9 mouse cellular contexts compared by ENCODE assay signal in the genomic region with DNA sequence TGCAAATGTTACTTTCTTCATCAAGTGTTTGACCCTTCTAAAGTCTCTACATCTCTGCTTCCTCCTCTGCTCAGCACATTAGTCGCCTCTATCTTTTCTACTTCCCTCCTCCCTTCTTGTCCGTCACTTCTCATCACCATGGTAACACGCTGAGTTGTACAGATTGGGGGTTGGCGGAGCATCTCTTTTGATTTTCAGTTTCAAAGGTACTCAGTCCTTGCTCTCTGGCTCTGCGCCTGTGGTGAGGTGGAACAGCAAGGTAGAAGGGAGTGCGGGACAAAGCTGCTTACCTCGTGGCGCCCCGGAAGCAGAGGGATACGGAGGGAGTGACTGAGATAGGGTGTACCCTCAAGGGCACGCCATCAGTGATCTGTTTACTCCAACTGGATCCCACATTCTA. TPM values are rescaled to one million over a fixed set of nuclear protein-coding genes. Genes with fewer than 3 reads are reported as not detected.
DNase-seq lines count a peak whose midpoint lies in the region; ATAC-seq and TF ChIP-seq lines count a peak whose summit lies in the region.
"Had no signal": no experiment of that assay in that cellular context is flagged by ENCODE, and none has a peak within 500 bp of the region (broad histone marks: within the 10 kb centered on the region; RNA-seq: fewer than 3 reads in every experiment).

No protein-coding gene starts in this region.

- H3K4me3 ChIP-seq in heart, embryonic 10.5 days = peak overlapping the region; percentile 24; the same call in 1 of the 2 replicates
- H3K4me3 ChIP-seq in CH12.LX (replicated peaks in 1 of 3; ENCODE audit: low read depth in 2 of 3, low read length in 2 of 3, poor library complexity in 1 of 3) = no peak overlapping the region
- peak overlapping the region; percentile 8 for H3K4me3 ChIP-seq in limb, embryonic 10.5 days
- H3K4me3 ChIP-seq in intestine, embryonic 16.5 days (ENCODE audit: low read length) = no peak overlapping the region
- no peak overlapping the region for H3K4me3 ChIP-seq in liver, embryonic 11.5 days (ENCODE audit: low read depth, low read length)
- H3K4me3 ChIP-seq: embryonic facial prominence, embryonic 15.5 days had no signal

- TF ChIP-seq CTCF in CH12.LX (conservative IDR thresholded peaks at IDR 0.05 in 1 of 2, IDR thresholded peaks at IDR 0.05 in 1 of 2; ENCODE audit: low read depth in 2 of 2, low read length in 2 of 2) = no peak

- no peak for TF ChIP-seq RAD21 in CH12.LX (IDR thresholded peaks at IDR 0.05; ENCODE audit: low read depth, low read length)

- peaks cover 31% of the 10 kb centered on the region for H3K4me1 ChIP-seq in heart, embryonic 10.5 days
- H3K4me1 ChIP-seq in CH12.LX (ENCODE audit: control insufficient read depth in 1 of 2, insufficient read depth in 2 of 2) = peaks cover 9 to 34% of the 10 kb centered on the region in 2 experiments
- H3K4me1 ChIP-seq in limb, embryonic 10.5 days = peaks cover 3% of the 10 kb centered on the region; the same call in 1 of the 2 replicates
- H3K4me1 ChIP-seq in intestine, embryonic 16.5 days (ENCODE audit: control insufficient read depth, insufficient read depth, low read length) = peaks cover 6% of the 10 kb centered on the region; the same call in 1 of the 2 replicates
- peaks cover 8% of the 10 kb centered on the region for H3K4me1 ChIP-seq in liver, embryonic 11.5 days (replicated peaks; ENCODE audit: control insufficient read depth, insufficient read depth, low read length)
- H3K4me1 ChIP-seq: embryonic facial prominence, embryonic 15.5 days had no signal

- 43% methylated on average over 11 of the region's 11 CpGs for WGBS in heart, embryonic 10.5 days
- WGBS in limb, embryonic 10.5 days = 52% methylated on average over 11 of the region's 11 CpGs
- WGBS in intestine, embryonic 16.5 days = 57% methylated on average over 11 of the region's 11 CpGs
- whole genome bisulfite sequencing in liver, embryonic 11.5 days = 57% methylated on average over 11 of the region's 11 CpGs

- H3K27me3 ChIP-seq in heart, embryonic 10.5 days (ENCODE audit: insufficient read depth, poor library complexity, severe bottlenecking) = no peaks in the 10 kb centered on the region
- H3K27me3 ChIP-seq in CH12.LX (replicated peaks) = no peaks in the 10 kb centered on the region
- H3K27me3 ChIP-seq in limb, embryonic 10.5 days (ENCODE audit: low read depth, poor library complexity, severe bottlenecking) = no peaks in the 10 kb centered on the region
- no peaks in the 10 kb centered on the region for H3K27me3 ChIP-seq in intestine, embryonic 16.5 days (replicated peaks; ENCODE audit: control insufficient read depth, insufficient read depth, low read length)
- no peaks in the 10 kb centered on the region for H3K27me3 ChIP-seq in liver, embryonic 11.5 days (replicated peaks; ENCODE audit: control insufficient read depth, insufficient read depth, low read length)
- H3K27me3 ChIP-seq: embryonic facial prominence, embryonic 15.5 days had no signal

- dilution Hi-C loops in CH12.LX (cut with MboI; ENCODE audit: extremely low pct_ligation_motif_present, extremely low pct_unique_long_range_greater_than_20kb, low sequenced_read_pairs) = no loop called here

- H3K36me3 ChIP-seq in heart, embryonic 10.5 days = peaks cover 14% of the 10 kb centered on the region; the same call in 1 of the 2 replicates
- peaks cover 22 to 61% of the 10 kb centered on the region in 2 experiments for H3K36me3 ChIP-seq in CH12.LX (replicated peaks in 1 of 2; ENCODE audit: control insufficient read depth in 1 of 2, insufficient read depth in 1 of 2, low read length in 1 of 2)
- H3K36me3 ChIP-seq in limb, embryonic 10.5 days = no peaks in the 10 kb centered on the region
- H3K36me3 ChIP-seq in intestine, embryonic 16.5 days (ENCODE audit: control insufficient read depth, insufficient read depth, low read length) = no peaks in the 10 kb centered on the region
- no peaks in the 10 kb centered on the region for H3K36me3 ChIP-seq in liver, embryonic 11.5 days (ENCODE audit: control insufficient read depth, insufficient read depth, low read length)
- H3K36me3 ChIP-seq: embryonic facial prominence, embryonic 15.5 days had no signal

- no peak for ATAC-seq in intestine, embryonic 16.5 days
- ATAC-seq in liver, embryonic 11.5 days (replicated peaks; ENCODE audit: low FRiP score) = no peak

- no peak for TF ChIP-seq POLR2A in CH12.LX (IDR thresholded peaks at IDR 0.05; ENCODE audit: low read depth, low read length)

- DNase-seq in heart, embryonic 10.5 days (ENCODE audit: low spot score) = no peak
- no peak for DNase-seq in heart, adult 18-20 months
- peak; percentile 56 for DNase-seq in CH12.LX (ENCODE audit: extremely low read depth)
- DNase-seq in cerebellum, postnatal 25 days = peak; percentile 32 to 63
- DNase-seq in limb, embryonic 10.5 days (ENCODE audit: low spot score) = no peak
- DNase-seq in liver, embryonic 11.5 days (ENCODE audit: low spot score) = no peak
- no peak for DNase-seq in frontal cortex, postnatal 36 days (ENCODE audit: low spot score in 2 of 2)

- H3K9ac ChIP-seq in CH12.LX (ENCODE audit: insufficient read depth, low read depth) = no peak overlapping the region
- no peak overlapping the region for H3K9ac ChIP-seq in intestine, embryonic 16.5 days (ENCODE audit: low read depth, low read length)
- no peak overlapping the region for H3K9ac ChIP-seq in liver, embryonic 11.5 days (ENCODE audit: low read depth, low read length)
- H3K9ac ChIP-seq: embryonic facial prominence, embryonic 15.5 days had no signal

- no peaks in the 10 kb centered on the region for H3K79me2 ChIP-seq in CH12.LX (replicated peaks; ENCODE audit: control insufficient read depth, extremely low read depth, insufficient read depth, poor library complexity, severe bottlenecking)

- no peaks in the 10 kb centered on the region for H3K9me3 ChIP-seq in heart, embryonic 10.5 days
- H3K9me3 ChIP-seq in CH12.LX (replicated peaks; ENCODE audit: low read length) = no peaks in the 10 kb centered on the region
- no peaks in the 10 kb centered on the region for H3K9me3 ChIP-seq in limb, embryonic 10.5 days (replicated peaks)
- H3K9me3 ChIP-seq in intestine, embryonic 16.5 days (ENCODE audit: control insufficient read depth, low read length) = no peaks in the 10 kb centered on the region
- no peaks in the 10 kb centered on the region for H3K9me3 ChIP-seq in liver, embryonic 11.5 days (ENCODE audit: control insufficient read depth, low read length)
- H3K9me3 ChIP-seq: embryonic facial prominence, embryonic 15.5 days had no signal

- H3K4me2 ChIP-seq in CH12.LX (ENCODE audit: insufficient read depth, low read depth, poor library complexity, severe bottlenecking) = no peak overlapping the region
- no peak overlapping the region for H3K4me2 ChIP-seq in intestine, embryonic 16.5 days (ENCODE audit: low read depth, low read length)
- no peak overlapping the region for H3K4me2 ChIP-seq in liver, embryonic 11.5 days
- H3K4me2 ChIP-seq: embryonic facial prominence, embryonic 15.5 days had no signal

- TF ChIP-seq EP300 in CH12.LX (IDR thresholded peaks at IDR 0.05; ENCODE audit: low read length) = no peak

- H3K27ac ChIP-seq in heart, embryonic 10.5 days = peak overlapping the region; percentile 29; the same call in 1 of the 2 replicates
- H3K27ac ChIP-seq in CH12.LX (ENCODE audit: insufficient read depth, low read depth) = no peak overlapping the region
- H3K27ac ChIP-seq in limb, embryonic 10.5 days = no peak overlapping the region
- no peak overlapping the region for H3K27ac ChIP-seq in intestine, embryonic 16.5 days (ENCODE audit: low read length)
- H3K27ac ChIP-seq in liver, embryonic 11.5 days (ENCODE audit: low read depth, low read length) = no peak overlapping the region
- H3K27ac ChIP-seq: embryonic facial prominence, embryonic 15.5 days had no signal

- in situ Hi-C loops in CH12.LX (cut with MboI; ENCODE audit: low pct_ligation_motif_present, low pct_unique_long_range_greater_than_20kb, low sequenced_read_pairs) = no loop called here

TF ChIP-seq in CH12.LX, 34 proteins besides CTCF, POLR2A, EP300 and RAD21:
- TF ChIP-seq ETS1 (conservative IDR thresholded peaks at IDR 0.05; ENCODE audit: low read depth, low read length) = no peak
- no peak for TF ChIP-seq MAX (IDR thresholded peaks at IDR 0.05; ENCODE audit: low read length)
- no peak for TF ChIP-seq USF2 (conservative IDR thresholded peaks at IDR 0.05; ENCODE audit: low read depth, low read length)
- TF ChIP-seq UBTF (IDR thresholded peaks at IDR 0.05; ENCODE audit: low read depth, low read length) = no peak
- no peak for TF ChIP-seq MXI1 (IDR thresholded peaks at IDR 0.05; ENCODE audit: low read depth, low read length)
- no peak for TF ChIP-seq HCFC1 (IDR thresholded peaks at IDR 0.05; ENCODE audit: low read depth, low read length)
- no peak for TF ChIP-seq ZC3H11A (IDR thresholded peaks at IDR 0.05; ENCODE audit: low read depth, low read length)
- TF ChIP-seq E2F4 (IDR thresholded peaks at IDR 0.05; ENCODE audit: insufficient replicate concordance, low read depth, low read length) = no peak
- TF ChIP-seq ELF1 (IDR thresholded peaks at IDR 0.05; ENCODE audit: low read depth, low read length) = no peak
- TF ChIP-seq MAZ (IDR thresholded peaks at IDR 0.05; ENCODE audit: low read depth, low read length) = no peak
- no peak for TF ChIP-seq TCF12 (IDR thresholded peaks at IDR 0.05; ENCODE audit: low read depth, low read length)
- no peak for TF ChIP-seq CHD2 (IDR thresholded peaks at IDR 0.05; ENCODE audit: low read length)
- no peak for TF ChIP-seq JUN (IDR thresholded peaks at IDR 0.05; ENCODE audit: insufficient read depth, low read depth, low read length)
- no peak for TF ChIP-seq ZMIZ1 (IDR thresholded peaks at IDR 0.05; ENCODE audit: low read depth, low read length)
- no peak for TF ChIP-seq ZKSCAN1 (IDR thresholded peaks at IDR 0.05; ENCODE audit: borderline replicate concordance, low read depth, low read length)
- no peak for TF ChIP-seq MYC (IDR thresholded peaks at IDR 0.05; ENCODE audit: low read depth, low read length)
- no peak for TF ChIP-seq USF1 (IDR thresholded peaks at IDR 0.05; ENCODE audit: low read depth, low read length)
- no peak for TF ChIP-seq PAX5 (IDR thresholded peaks at IDR 0.05; ENCODE audit: low read length)
- TF ChIP-seq JUND (conservative IDR thresholded peaks at IDR 0.05; ENCODE audit: low read depth, low read length) = no peak
TF ChIP-seq in CH12.LX: peak in this region for 0.

RNA-seq across cellular contexts. Expression of a gene that starts 27.9 kb away (rescaled TPM):
- polyA plus RNA-seq in heart, embryonic 10.5 days (2016; fragmentation: Nextera tagmentation; extraction: Ambion mirVana) = 17.3 and 31.0 TPM in 2 replicates
- total RNA-seq in heart, adult 18-20 months (2021) = 10 to 100 TPM; 15.0 to 17.5 TPM
- total RNA-seq in CH12.LX (2012; rRNA removed) (32.3 and 35.2 TPM in 2 replicates), CH12.LX (2014; rRNA removed) (30.9 and 36.4 TPM in 2 replicates)
- polyA plus RNA-seq in CH12.LX (2012; ENCODE audit: insufficient read length, low read depth) = 29.8 and 31.5 TPM in 2 replicates
- polyA plus RNA-seq in limb, embryonic 10.5 days (2016; fragmentation: Nextera tagmentation; extraction: Ambion mirVana) = 1.9 and 2.5 TPM in 2 replicates
- 20.1 and 21.3 TPM in 2 replicates for polyA plus RNA-seq in intestine, embryonic 16.5 days (2015; fragmentation: Nextera tagmentation; extraction: Ambion mirVana)
- polyA plus RNA-seq in liver, embryonic 11.5 days (2014; fragmentation: Nextera tagmentation; extraction: Ambion mirVana) = 9.7 TPM in 2 replicates

Comparison
In these comparisons a context has a peak if more than half of its experiments do, and no peak if none do; other contexts are left out.
1. DNase-seq: peak in CH12.LX (single experiment) and cerebellum, postnatal 25 days (2 of 2); none in heart, embryonic 10.5 days (single experiment), heart, adult 18-20 months (0 of 2), limb, embryonic 10.5 days (single experiment), liver, embryonic 11.5 days (single experiment) and frontal cortex, postnatal 36 days (0 of 2).
2. H3K4me3 ChIP-seq: peak in heart, embryonic 10.5 days (single experiment) and limb, embryonic 10.5 days (single experiment); none in CH12.LX (0 of 3), intestine, embryonic 16.5 days (single experiment) and liver, embryonic 11.5 days (single experiment).